Mouse (Mus musculus) midbrain, embryonic 14.5 days (tissue): ENCODE measurements around the gene Tmem121b. TPM values are rescaled to one million over a fixed set of nuclear protein-coding genes. Genes with fewer than 3 reads are reported as not detected.

Experiments used
- ATAC-seq: fragments of 200-750 bp; cut with Nextera tagmentation; 2 replicates; pipeline ENCODE4 v1.8.0; 2017; ENCODE audit warnings: moderate number of reproducible peaks, moderate library complexity; ENCODE audit not compliant: low FRiP score, low TSS enrichment
- DNase-seq: peaks from one replicate; pipeline ENCODE4 v3.0.0-alpha.2; 2015
- H3K27ac ChIP-seq: fragments of 300-500 bp; sonication (generic); replicated peaks from 2 replicates; pipeline ENCODE4 v1.5.1; 2014; ENCODE audit warnings: mild to moderate bottlenecking, low read depth, low read length, moderate library complexity
- H3K27me3 ChIP-seq: fragments of 300-500 bp; sonication (generic); 2 replicates; pipeline ENCODE4 v1.6.1; 2014; ENCODE audit warnings: low read length, control low read depth, mixed read lengths; ENCODE audit not compliant: control insufficient read depth, insufficient read depth
- H3K36me3 ChIP-seq: fragments of 300-500 bp; sonication (generic); 2 replicates; pipeline ENCODE4 v1.6.1; 2014; ENCODE audit warnings: low read length, control low read depth; ENCODE audit not compliant: control insufficient read depth, insufficient read depth
- H3K4me1 ChIP-seq: fragments of 300-500 bp; sonication (generic); 2 replicates; pipeline ENCODE4 v1.6.1; 2014; ENCODE audit warnings: mild to moderate bottlenecking, antibody characterized with exemption, low read length, control low read depth; ENCODE audit not compliant: control insufficient read depth, insufficient read depth
- H3K4me2 ChIP-seq: fragments of 300-500 bp; sonication (generic); 2 replicates; pipeline ENCODE4 v1.6.1; 2014; ENCODE audit warnings: mild to moderate bottlenecking, low read length, moderate library complexity
- H3K4me3 ChIP-seq: fragments of 300-500 bp; sonication (generic); replicated peaks from 2 replicates; pipeline ENCODE4 v1.5.1; 2014; ENCODE audit warnings: low read depth, low read length
- H3K9ac ChIP-seq: fragments of 300-500 bp; sonication (generic); replicated peaks from 2 replicates; pipeline ENCODE4 v1.6.1; 2014; ENCODE audit warnings: mild to moderate bottlenecking, low read length, moderate library complexity
- H3K9me3 ChIP-seq: fragments of 300-500 bp; sonication (generic); 2 replicates; pipeline ENCODE4 v1.6.1; 2016; ENCODE audit warnings: low read length, control low read depth, mixed read lengths; ENCODE audit not compliant: control insufficient read depth
- WGBS: fragments of 180-500 bp; shearing (Covaris S2); extraction: QIAGEN DNeasy Blood & Tissue Kit; methylation state at CpG from one replicate; pipeline ENCODE4 v1.1.7; 2014; 5-methylcytosine and 5-hydroxymethylcytosine counted together
- polyA plus RNA-seq: library from polyadenylated mRNA; unstranded; fragments of >200 nt; fragmentation: Nextera tagmentation; extraction: Ambion mirVana; gene quantifications from 2 replicates; pipeline ENCODE4 v1.2.1, GENCODE M21; 2014

Tmem121b gene
- polyA plus RNA-seq: 4.4 and 6.3 TPM in 2 replicates

DNA sequence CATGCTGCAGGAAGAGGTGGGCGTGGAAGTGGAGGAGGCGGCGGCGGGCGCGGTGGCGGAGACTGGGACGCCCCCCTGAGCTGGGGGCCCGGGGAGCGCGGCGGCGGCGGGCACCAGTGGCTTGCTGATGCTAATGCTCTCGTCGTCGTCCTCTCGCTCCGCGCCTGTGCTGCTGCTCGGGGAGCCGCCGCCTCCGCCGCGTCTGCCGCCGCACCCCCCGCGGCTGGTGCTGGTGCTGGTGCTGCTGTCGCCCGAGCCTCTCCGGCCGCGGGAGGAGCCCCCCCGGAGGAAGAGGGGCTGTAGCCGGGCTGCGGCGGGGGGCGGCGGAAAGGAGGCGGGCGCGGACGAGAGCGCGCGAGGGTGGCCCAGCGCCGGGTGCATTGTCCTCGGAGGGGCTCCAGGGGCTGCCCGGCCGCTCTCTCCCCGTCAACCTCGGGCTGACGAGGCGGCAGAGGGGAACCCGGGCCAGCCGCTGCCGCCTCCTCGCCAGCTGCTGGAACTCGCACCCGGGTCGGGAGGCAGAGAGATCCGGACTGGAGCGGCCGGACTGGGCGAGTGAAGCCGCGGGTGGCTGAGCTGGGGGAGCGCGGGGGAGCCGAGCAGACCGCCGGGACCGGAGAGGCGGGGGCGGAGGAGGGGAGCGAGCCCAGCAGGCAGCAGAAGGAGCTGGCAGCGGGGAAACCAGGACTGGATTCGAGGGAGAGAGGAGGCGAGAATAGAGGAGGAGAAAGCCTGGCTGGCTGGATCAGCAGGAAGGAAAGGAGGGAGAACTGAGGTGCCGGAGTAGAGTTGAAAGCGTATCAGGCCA lies at the start of gene Tmem121b:
Gene Tmem121b, minus strand, starts transcription at position 434 of the 808 bp plus-strand sequence.
- H3K27ac ChIP-seq: peak within 1 kb of the TSS; percentile 97
- DNase-seq (peak; percentile 93), ATAC-seq (peak; percentile 88)
- peak within 1 kb of the TSS; percentile 92 for H3K9ac ChIP-seq
- H3K4me2 ChIP-seq: peak within 1 kb of the TSS; percentile 73
- under 1% methylated on average over 73 of the region's 84 CpGs for WGBS
- H3K27me3 ChIP-seq: no peaks in the 10 kb centered on the region
- H3K4me3 ChIP-seq: peak within 1 kb of the TSS; percentile 73
- H3K9me3 ChIP-seq: no peaks in the 10 kb centered on the region
- peaks cover 35% of the 10 kb centered on the region for H3K4me1 ChIP-seq
- no peaks in the 10 kb centered on the region for H3K36me3 ChIP-seq

DNA sequence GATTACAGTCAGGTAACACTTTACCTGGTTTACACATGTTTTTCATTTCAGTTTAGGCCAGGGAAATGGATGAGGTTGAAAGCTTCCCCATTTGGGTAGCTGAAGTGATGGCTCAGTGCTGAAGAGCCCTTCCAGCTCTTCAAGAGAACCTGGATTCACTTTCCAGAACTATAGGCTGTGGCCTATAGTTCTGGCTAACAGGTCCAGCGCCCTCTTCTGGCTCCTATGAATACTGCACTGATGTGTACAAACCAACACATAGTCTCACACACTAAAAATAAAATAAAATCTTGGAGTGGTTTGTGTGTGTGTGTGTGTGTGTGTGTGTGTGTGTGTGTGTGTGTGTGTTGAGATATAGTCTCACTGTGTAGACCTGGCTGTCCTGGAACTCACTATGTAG lies 48.5 kb upstream of the Tmem121b start:
- DNase-seq: no peak
- no peak overlapping the region for H3K27ac ChIP-seq
- no peaks in the 10 kb centered on the region for H3K27me3 ChIP-seq
- H3K4me1 ChIP-seq: peaks cover 6% of the 10 kb centered on the region
- no peak for ATAC-seq
- H3K4me3 ChIP-seq: no peak overlapping the region
- no peak overlapping the region for H3K9ac ChIP-seq
- no peak overlapping the region for H3K4me2 ChIP-seq
- H3K36me3 ChIP-seq: no peaks in the 10 kb centered on the region
- H3K9me3 ChIP-seq: no peaks in the 10 kb centered on the region
- 15% methylated on average over 1 of the region's 1 CpGs for WGBS

DNA sequence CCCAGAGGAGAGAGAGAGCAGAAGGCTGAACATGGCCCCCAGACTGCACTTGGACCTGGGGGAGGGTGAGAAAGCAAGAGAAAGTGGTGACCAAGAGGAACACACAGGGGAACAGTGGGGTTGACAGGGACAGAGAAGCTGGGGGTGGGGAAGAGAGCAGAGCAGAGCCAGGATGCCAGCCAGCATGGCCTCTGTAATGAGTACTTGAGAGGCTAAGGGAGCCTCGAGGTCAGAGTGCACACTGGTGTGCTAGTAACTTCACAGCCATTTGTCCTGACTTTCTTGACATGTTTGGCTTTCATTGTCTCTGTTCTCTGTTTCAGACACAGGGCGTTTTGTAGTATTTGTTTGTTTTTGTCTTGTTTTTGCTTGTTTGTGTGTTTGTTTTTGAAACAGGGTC lies 47.8 kb upstream of the Tmem121b start:
- DNase-seq (no peak), ATAC-seq (no peak)
- H3K36me3 ChIP-seq: no peaks in the 10 kb centered on the region
- WGBS: 64% methylated on average over 2 of the region's 2 CpGs
- H3K4me2 ChIP-seq: no peak overlapping the region
- H3K4me1 ChIP-seq: peaks cover 6% of the 10 kb centered on the region
- no peaks in the 10 kb centered on the region for H3K27me3 ChIP-seq
- H3K9ac ChIP-seq: no peak overlapping the region
- no peak overlapping the region for H3K27ac ChIP-seq
- H3K4me3 ChIP-seq: no peak overlapping the region
- no peaks in the 10 kb centered on the region for H3K9me3 ChIP-seq

DNA sequence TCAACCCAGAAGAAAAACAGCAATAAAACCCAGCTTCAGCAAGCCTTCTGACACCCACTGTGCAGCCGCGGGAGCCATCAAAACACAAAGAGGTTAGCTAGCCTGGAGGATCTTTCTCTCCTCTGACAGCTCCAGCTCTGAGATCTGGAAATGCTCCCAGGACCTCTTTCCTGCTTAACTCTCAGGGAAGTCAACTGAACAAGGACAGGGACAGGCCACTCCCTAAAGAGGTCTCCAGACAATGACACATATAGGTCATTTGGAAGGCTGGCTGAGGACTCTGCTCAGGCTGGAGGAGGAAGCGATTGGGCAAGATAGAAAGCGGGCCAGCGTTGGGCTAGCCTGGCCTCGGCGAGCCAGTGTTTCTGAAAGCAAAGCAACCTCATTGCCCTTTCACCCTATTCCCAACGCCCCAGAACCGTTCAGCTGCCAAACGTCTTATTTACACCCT lies 46.2 kb upstream of the Tmem121b start:
- Histone ChIP-seq H3K36me3 (no peaks in the 10 kb centered on the region), H3K4me2 (peak overlapping the region; percentile 61; the same call in 1 of the 2 replicates), H3K4me1 (peaks cover 6% of the 10 kb centered on the region), H3K4me3 (no peak overlapping the region), H3K27ac (no peak overlapping the region), H3K9ac (peak overlapping the region; percentile 40), H3K27me3 (no peaks in the 10 kb centered on the region), H3K9me3 (no peaks in the 10 kb centered on the region)
- 49% methylated on average over 10 of the region's 10 CpGs for WGBS
- DNase-seq (peak; percentile 42), ATAC-seq (no peak)

DNA sequence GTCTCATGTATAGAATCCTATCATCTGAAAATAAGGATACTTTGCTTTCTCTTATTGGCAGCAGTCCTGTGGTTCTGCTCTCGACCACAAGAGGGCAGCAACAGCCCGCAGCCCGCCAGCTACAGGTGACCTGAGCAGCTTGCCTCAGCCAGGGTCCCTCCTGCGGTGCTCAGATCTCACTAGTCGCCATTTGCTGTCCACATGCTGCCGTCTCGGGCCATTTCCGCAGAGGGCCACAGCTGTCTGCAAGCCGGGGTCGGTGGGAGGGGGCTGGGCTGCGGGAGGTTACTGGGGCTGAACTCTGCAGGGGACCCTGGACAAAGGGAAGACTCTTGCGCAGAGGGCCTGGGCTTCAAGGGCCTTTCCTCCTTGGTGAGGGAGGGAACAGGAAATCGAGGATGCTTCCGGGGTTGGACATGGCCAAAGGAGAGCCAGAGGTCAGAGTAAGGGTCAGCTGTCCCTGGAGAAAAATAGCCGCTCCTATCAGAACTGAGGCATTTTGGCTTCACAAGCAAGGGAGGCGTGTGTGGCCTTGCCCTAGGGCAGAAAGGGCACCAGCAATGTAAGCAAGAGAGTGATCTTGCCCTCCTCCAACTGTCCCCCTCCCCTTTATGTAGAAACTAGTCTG lies 45.6 kb upstream of the Tmem121b start:
- ATAC-seq: peak; percentile 90

DNA sequence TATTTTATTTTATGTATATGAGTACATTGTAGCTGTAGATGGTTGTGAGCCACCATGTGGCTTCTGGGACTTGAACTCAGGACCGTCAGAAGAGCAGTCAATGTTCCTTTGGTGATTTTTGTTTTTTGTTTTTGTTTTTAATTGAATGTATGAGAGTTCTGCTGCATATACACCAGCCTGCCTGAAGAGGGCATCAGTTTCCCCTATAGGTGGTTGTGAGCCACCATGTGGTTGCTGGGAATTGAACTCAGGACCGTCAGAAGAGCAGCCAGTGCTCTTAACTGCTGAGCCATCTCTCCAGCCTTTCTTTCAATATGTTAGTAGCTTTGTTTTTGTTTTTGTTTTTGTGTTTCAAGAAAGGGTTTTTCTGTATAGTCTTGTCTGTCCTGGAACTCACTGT lies 42.7 kb upstream of the Tmem121b start:
- Histone ChIP-seq H3K4me2 (no peak overlapping the region), H3K4me3 (no peak overlapping the region), H3K4me1 (peaks cover 6% of the 10 kb centered on the region), H3K9me3 (no peaks in the 10 kb centered on the region), H3K27ac (no peak overlapping the region), H3K36me3 (no peaks in the 10 kb centered on the region), H3K27me3 (no peaks in the 10 kb centered on the region), H3K9ac (no peak overlapping the region)
- no peak for ATAC-seq
- no peak for DNase-seq
- 85% methylated on average over 2 of the region's 2 CpGs for WGBS

More for the DNA sequence above, 45.6 kb upstream of the Tmem121b start:
- no peaks in the 10 kb centered on the region for H3K9me3 ChIP-seq
- H3K36me3 ChIP-seq: no peaks in the 10 kb centered on the region
- no peaks in the 10 kb centered on the region for H3K27me3 ChIP-seq
- H3K27ac ChIP-seq: 0 out of 2 replicates have a peak overlapping the region, but pooled peaks have one; percentile 52
- DNase-seq: peak; percentile 93
- H3K9ac ChIP-seq: peak overlapping the region; percentile 40
- H3K4me3 ChIP-seq: peak overlapping the region; percentile 23
- 2% methylated on average over 16 of the region's 16 CpGs for WGBS
- H3K4me1 ChIP-seq: peaks cover 6% of the 10 kb centered on the region
- H3K4me2 ChIP-seq: peak overlapping the region; percentile 61

DNA sequence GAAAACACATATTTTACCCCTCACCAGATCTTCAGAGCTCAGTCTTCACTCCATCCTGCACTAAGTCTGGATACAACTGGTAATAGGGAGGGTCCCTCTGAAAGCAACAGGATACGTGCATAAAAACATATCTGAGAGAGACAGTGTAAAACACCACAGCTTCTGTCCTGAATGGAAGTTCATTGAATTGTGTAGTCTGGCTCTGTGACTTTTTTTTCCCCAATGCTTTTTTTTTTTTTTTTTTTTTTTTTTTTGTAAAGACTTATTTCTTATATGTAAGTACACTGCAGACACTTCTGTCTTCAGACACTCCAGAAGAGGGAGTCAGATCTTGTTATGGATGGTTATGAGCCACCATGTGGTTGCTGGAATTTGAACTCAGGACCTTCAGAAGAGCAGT lies 39.0 kb upstream of the Tmem121b start:
- Histone ChIP-seq H3K4me1 (peaks cover 19% of the 10 kb centered on the region), H3K27me3 (no peaks in the 10 kb centered on the region), H3K4me3 (no peak overlapping the region), H3K36me3 (no peaks in the 10 kb centered on the region), H3K9me3 (no peaks in the 10 kb centered on the region), H3K9ac (no peak overlapping the region), H3K27ac (no peak overlapping the region), H3K4me2 (peak overlapping the region; percentile 72; the same call in 1 of the 2 replicates)
- 82% methylated on average over 1 of the region's 1 CpGs for WGBS
- DNase-seq (no peak), ATAC-seq (no peak)

DNA sequence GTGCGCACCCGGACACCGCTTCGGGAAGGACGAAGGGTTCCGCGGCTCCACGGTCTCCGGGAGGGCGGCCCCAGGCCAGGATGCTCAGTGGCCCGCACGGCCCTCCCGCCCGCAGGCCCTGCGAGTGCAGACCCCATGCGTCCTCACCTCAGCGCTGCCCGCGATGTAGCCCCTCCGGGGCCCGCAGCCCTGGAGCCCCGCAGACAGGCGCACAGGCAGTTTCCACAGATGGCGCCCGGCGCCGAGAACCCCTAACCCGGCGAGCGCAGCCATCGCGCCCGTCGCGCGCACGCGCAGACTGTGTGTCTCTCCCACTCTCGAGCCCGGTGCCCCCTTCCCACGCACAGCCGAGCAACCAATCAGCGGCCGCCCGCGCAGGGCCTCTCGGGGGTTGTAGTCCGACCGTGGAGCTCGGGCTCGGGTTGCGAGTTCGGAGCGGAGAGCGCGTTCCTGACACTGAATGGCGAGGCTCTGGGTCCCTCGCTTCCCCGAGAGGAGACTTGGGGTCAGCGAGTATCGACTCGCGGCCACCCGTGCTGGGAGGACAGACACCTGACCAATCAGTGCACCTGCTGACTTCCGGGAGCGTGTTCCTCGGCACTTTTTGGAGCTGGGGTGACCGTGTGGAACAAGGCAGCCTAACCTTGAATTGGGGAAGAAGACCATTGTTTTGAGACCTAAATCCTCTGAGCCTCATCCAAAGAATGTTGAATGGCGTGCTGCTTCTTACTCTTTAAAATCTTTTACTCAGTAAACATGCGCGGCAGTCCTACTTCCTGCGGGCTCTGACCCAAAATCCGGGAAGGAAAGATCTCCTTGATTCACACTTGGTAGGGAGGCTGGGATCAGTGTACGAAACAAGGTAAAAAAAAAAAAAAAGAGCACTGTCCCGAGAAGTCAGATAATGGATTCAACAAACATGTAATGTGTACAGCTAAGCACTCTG lies 37.7 kb upstream of the Tmem121b start, which contains the start of gene Hdhd5:
Gene Hdhd5, minus strand, starts transcription at position 300 of the 946 bp plus-strand sequence.
- peak; percentile 99 for ATAC-seq
- no peaks in the 10 kb centered on the region for H3K36me3 ChIP-seq
- H3K4me1 ChIP-seq: peaks cover 19% of the 10 kb centered on the region
- peak within 1 kb of the TSS; percentile 72 for H3K4me2 ChIP-seq
- H3K9me3 ChIP-seq: no peaks in the 10 kb centered on the region
- WGBS: under 1% methylated on average over 75 of the region's 75 CpGs
- H3K27me3 ChIP-seq: no peaks in the 10 kb centered on the region
- H3K27ac ChIP-seq: peak within 1 kb of the TSS; percentile 34
- peak within 1 kb of the TSS; percentile 86 for H3K9ac ChIP-seq
- peak; percentile 98 for DNase-seq
- peak within 1 kb of the TSS; percentile 94 for H3K4me3 ChIP-seq
